Mouse (Mus musculus) neural tube, embryonic 14.5 days (tissue): ENCODE measurements around the gene Rhox4e. TPM values are rescaled to one million over a fixed set of nuclear protein-coding genes. Genes with fewer than 3 reads are reported as not detected.

Source experiments
- polyA plus RNA-seq: library from polyadenylated mRNA; unstranded; fragments of >200 nt; fragmentation: Nextera tagmentation; extraction: Ambion mirVana; gene quantifications from 2 replicates; pipeline ENCODE4 v1.2.1, GENCODE M21; 2014

Gene Rhox4e
- polyA plus RNA-seq, 1 experiment from 2014 or later, result not detected

Other genes starting within 250 kb of the Rhox4e start
- gene Rhox3a2, start 177.4 kb upstream of the Rhox4e start, polyA plus RNA-seq, result not detected in 2 replicates
- not detected in 2 replicates for gene Rhox4a2, start 166.6 kb upstream of the Rhox4e start, polyA plus RNA-seq
- gene Rhox2b, start 145.3 kb upstream of the Rhox4e start, polyA plus RNA-seq, result 0.36 TPM in 1 of 2 replicates, not detected in the other
- not detected in 2 replicates for gene Rhox4b, start 124.9 kb upstream of the Rhox4e start, polyA plus RNA-seq
- gene Rhox2c, start 103.7 kb upstream of the Rhox4e start, polyA plus RNA-seq, result not detected in 2 replicates
- gene Rhox3c, start 98.8 kb upstream of the Rhox4e start, polyA plus RNA-seq, result not detected in 2 replicates
- not detected in 2 replicates for gene Rhox4c, start 77.1 kb upstream of the Rhox4e start, polyA plus RNA-seq
- gene Rhox2d, start 64.0 kb upstream of the Rhox4e start, polyA plus RNA-seq, result not detected in 2 replicates
- not detected in 2 replicates for gene Rhox4d, start 43.1 kb upstream of the Rhox4e start, polyA plus RNA-seq
- not detected in 2 replicates for gene Rhox2e, start 27.0 kb upstream of the Rhox4e start, polyA plus RNA-seq
- not detected in 2 replicates for gene Rhox3e, start 15.4 kb upstream of the Rhox4e start, polyA plus RNA-seq
- gene Rhox2f, start 14.0 kb downstream of the Rhox4e start, polyA plus RNA-seq, result not detected in 2 replicates
- not detected in 2 replicates for gene Rhox3f, start 23.6 kb downstream of the Rhox4e start, polyA plus RNA-seq
- not detected in 2 replicates for gene Rhox4f, start 50.3 kb downstream of the Rhox4e start, polyA plus RNA-seq
- not detected in 2 replicates for gene Rhox3g, start 71.2 kb downstream of the Rhox4e start, polyA plus RNA-seq
- gene Rhox2g, start 86.1 kb downstream of the Rhox4e start, polyA plus RNA-seq, result not detected in 2 replicates
- gene Rhox4g, start 93.9 kb downstream of the Rhox4e start, polyA plus RNA-seq, result not detected in 2 replicates
- not detected in 2 replicates for gene Rhox3h, start 111.4 kb downstream of the Rhox4e start, polyA plus RNA-seq
- not detected in 2 replicates for gene Rhox2h, start 115.9 kb downstream of the Rhox4e start, polyA plus RNA-seq
- 0.37 TPM in 1 of 2 replicates, not detected in the other for gene Rhox5, start 247.4 kb downstream of the Rhox4e start, polyA plus RNA-seq